Mouse (Mus musculus): ENCODE data around the gene Thsd4. TPM values are rescaled to one million over a fixed set of nuclear protein-coding genes. Genes with fewer than 3 reads are reported as not detected.
"Not testable (repeated sequence)": the region's sequence is repeated elsewhere in the genome, so short reads cannot be mapped to it uniquely, and the experiment has no call there.

Thsd4 gene
- polyA plus RNA-seq, 1 experiment from 2014 or later: 1.8 TPM

GRCm38 (mm10) chr9:59940913-59941884, 580.6 kb downstream of the Thsd4 start:
- DNase-seq (ENCODE audit: low read depth, low spot score) (no peak), ATAC-seq (no peak)
- ChIA-PET CTCF (interaction anchor here (1.1 to 1.5 kb wide), 2 partner anchors 11 to 18 kb away, joined by 3 read pairs; no protein-coding TSS in a partner anchor), POLR2A (interaction anchor here (0.6 kb wide), 1 partner anchor 28 kb away, joined by 3 read pairs; no protein-coding TSS in a partner anchor)
- TF ChIP-seq CTCF (IDR thresholded peaks at IDR 0.05): no peak
- H3K27me3 ChIP-seq: no peaks in the 10 kb centered on the region
- in situ Hi-C loops (cut with MboI; ENCODE audit: low pct_unique_long_range_greater_than_20kb): no loop called here

- CTCF ChIA-PET: no interaction called here
- in situ Hi-C loops (cut with MboI; ENCODE audit: low pct_unique_long_range_greater_than_20kb): no loop called here
- ATAC-seq (no peak), DNase-seq (ENCODE audit: low read depth, low spot score) (no peak)
- no peaks in the 10 kb centered on the region for H3K27me3 ChIP-seq
- POLR2A ChIA-PET: no interaction called here
- no peak for TF ChIP-seq CTCF (IDR thresholded peaks at IDR 0.05)
Observed at GRCm38 (mm10) chr9:59939691-59940090, 582.2 kb downstream of the Thsd4 start.

GRCm38 (mm10) chr9:59938529-59938928, 583.3 kb downstream of the Thsd4 start:
- no peak for DNase-seq (ENCODE audit: low read depth, low spot score)
- H3K27me3 ChIP-seq: no peaks in the 10 kb centered on the region
- no peak for TF ChIP-seq CTCF (IDR thresholded peaks at IDR 0.05)
- POLR2A ChIA-PET: no interaction called here
- in situ Hi-C loops (cut with MboI; ENCODE audit: low pct_unique_long_range_greater_than_20kb): no loop called here
- CTCF ChIA-PET: interaction anchor here (1.5 kb wide), 1 partner anchor 21 kb away, joined by 4 read pairs; the partner anchor contains the start of gene Nr2e3
- ATAC-seq: no peak

- H3K27me3 ChIP-seq; DNase-seq (ENCODE audit: low read depth, low spot score); in situ Hi-C loops (cut with MboI; ENCODE audit: low pct_unique_long_range_greater_than_20kb); CTCF ChIA-PET; POLR2A ChIA-PET; ATAC-seq: not testable (repeated sequence)
Observed at GRCm38 (mm10) chr9:59935866-59936265, 586.0 kb downstream of the Thsd4 start.

GRCm38 (mm10) chr9:59930248-59930647, 591.6 kb downstream of the Thsd4 start:
- ATAC-seq (no peak), DNase-seq (ENCODE audit: low read depth, low spot score) (no peak)
- POLR2A ChIA-PET: interaction anchor here (1.0 kb wide), 1 partner anchor 11 kb away, joined by 3 read pairs; no protein-coding TSS in a partner anchor
- in situ Hi-C loops (cut with MboI; ENCODE audit: low pct_unique_long_range_greater_than_20kb): no loop called here
- no peak for TF ChIP-seq CTCF (IDR thresholded peaks at IDR 0.05)
- CTCF ChIA-PET: interaction anchor here (0.9 to 1.6 kb wide), 3 partner anchors 12 to 34 kb away, joined by 3 to 4 read pairs (median 3); no protein-coding TSS in a partner anchor
- no peaks in the 10 kb centered on the region for H3K27me3 ChIP-seq

Other genes starting within 250 kb of the Thsd4 start
- 22.7 TPM for gene Lrrc49, start 166.1 kb upstream of the Thsd4 start, polyA plus RNA-seq (2021)
- gene Larp6, start 190.9 kb upstream of the Thsd4 start, polyA plus RNA-seq (2021): not detected